Mouse (Mus musculus): ENCODE results near the gene Tchp. TPM values are rescaled to one million over a fixed set of nuclear protein-coding genes. Genes with fewer than 3 reads are reported as not detected.

The Tchp gene
- polyA plus RNA-seq, 1 experiment, result 6.5 TPM

DNA sequence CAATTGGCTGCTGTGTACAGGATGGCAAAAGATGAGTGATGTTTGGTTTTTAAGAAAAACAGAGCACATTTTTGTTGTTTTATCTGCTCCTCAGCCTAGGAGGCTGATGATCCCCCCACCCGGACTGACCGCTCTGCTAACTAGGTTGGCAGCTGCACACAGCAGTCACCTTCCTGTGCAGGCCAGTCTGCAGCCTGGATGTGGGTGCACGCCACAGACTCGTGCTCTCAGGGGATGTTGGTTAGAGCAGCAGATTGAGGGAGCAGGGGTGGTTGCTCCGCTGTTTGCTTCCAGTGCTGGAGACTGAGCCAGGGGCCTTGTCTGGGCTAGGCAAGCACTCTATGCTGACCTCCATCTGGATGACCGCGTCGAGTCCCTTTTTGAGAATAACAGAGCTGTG lies 62.2 kb downstream of the Tchp start:
- 86% methylated on average over 8 of the region's 8 CpGs for WGBS
- no peak for DNase-seq (ENCODE audit: low read depth, low spot score)

DNA sequence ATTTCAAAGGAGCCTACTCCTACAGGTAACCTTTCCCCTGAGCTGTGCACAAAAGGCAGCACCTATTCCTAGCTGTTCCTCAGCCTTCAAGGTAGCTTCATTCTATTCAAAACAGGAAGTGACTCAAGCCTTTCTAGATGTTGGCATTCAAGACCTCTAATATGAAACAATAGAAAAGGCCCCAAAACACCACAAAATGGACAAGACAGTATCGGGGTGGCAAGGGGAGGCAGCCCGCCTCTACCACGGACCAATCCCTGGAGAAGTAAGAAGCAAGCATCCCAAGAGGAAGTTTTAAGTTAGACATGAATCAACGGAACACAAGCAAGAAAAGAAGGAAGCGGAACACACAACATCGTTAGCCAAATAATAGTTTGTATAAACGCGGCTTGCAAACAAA lies 64.2 kb downstream of the Tchp start:
- no peak for DNase-seq (ENCODE audit: low read depth, low spot score)
- 58% methylated on average over 8 of the region's 8 CpGs for WGBS

Other genes starting within 250 kb of the Tchp start
- 2.7 and 2.8 TPM in 2 replicates for gene Fam222a, start 139.7 kb upstream of the Tchp start, polyA plus RNA-seq (2012; rRNA removed)
- gene Trpv4, start 49.3 kb upstream of the Tchp start, polyA plus RNA-seq (2012; rRNA removed), result 2.2 and 2.8 TPM in 2 replicates
- gene Gltp, start 16.8 kb upstream of the Tchp start, polyA plus RNA-seq (2012; rRNA removed), result 169 and 205 TPM in 2 replicates
- gene Ankrd13a, start 66.9 kb downstream of the Tchp start, polyA plus RNA-seq (2012; rRNA removed), result 98.4 and 131 TPM in 2 replicates
- 23.1 and 29.7 TPM in 2 replicates for gene Git2, start 67.8 kb downstream of the Tchp start, polyA plus RNA-seq (2012; rRNA removed)
- gene 1500011B03Rik, start 115.7 kb downstream of the Tchp start, polyA plus RNA-seq (2012; rRNA removed), result 14.6 and 17.6 TPM in 2 replicates
- gene 4930519G04Rik, start 145.9 kb downstream of the Tchp start, polyA plus RNA-seq (2012; rRNA removed), result not detected in 2 replicates
- gene Gm9936, start 150.9 kb downstream of the Tchp start, polyA plus RNA-seq (2012; rRNA removed), result not detected in 2 replicates
- gene Oasl2, start 189.2 kb downstream of the Tchp start, polyA plus RNA-seq (2012; rRNA removed), result 20.7 and 47.4 TPM in 2 replicates
- 59.3 and 95.6 TPM in 2 replicates for gene Oasl1, start 215.5 kb downstream of the Tchp start, polyA plus RNA-seq (2012; rRNA removed)
- 13.7 and 19.4 TPM in 2 replicates for gene 2210016L21Rik, start 234.4 kb downstream of the Tchp start, polyA plus RNA-seq (2012; rRNA removed)